8 mouse cellular contexts compared by ENCODE assay signal in genomic region chr10:67311277-67311959, GRCm38 (mm10). TPM values are rescaled to one million over a fixed set of nuclear protein-coding genes. Genes with fewer than 3 reads are reported as not detected.
DNase-seq lines count a peak whose midpoint lies in the region; ATAC-seq lines count a peak whose summit lies in the region.

No protein-coding gene starts in this region.

- H3K4me1 ChIP-seq in kidney, embryonic 16.5 days (ENCODE audit: insufficient read depth, low read length): peaks cover 13% of the 10 kb centered on the region
- H3K4me1 ChIP-seq in liver, embryonic 12.5 days: no peaks in the 10 kb centered on the region

- H3K27me3 ChIP-seq in kidney, embryonic 16.5 days (ENCODE audit: insufficient read depth, low read length): no peaks in the 10 kb centered on the region
- no peaks in the 10 kb centered on the region for H3K27me3 ChIP-seq in liver, embryonic 12.5 days (replicated peaks)

- H3K9ac ChIP-seq in kidney, embryonic 16.5 days (replicated peaks; ENCODE audit: low read length): no peak overlapping the region
- no peak overlapping the region for H3K9ac ChIP-seq in liver, embryonic 12.5 days

- peak overlapping the region; percentile 26; the same call in 1 of the 2 replicates for H3K4me2 ChIP-seq in kidney, embryonic 16.5 days (replicated peaks; ENCODE audit: low read depth, low read length)
- H3K4me2 ChIP-seq in liver, embryonic 12.5 days: no peak overlapping the region

- H3K4me3 ChIP-seq in kidney, embryonic 16.5 days (ENCODE audit: low read length): no peak overlapping the region
- H3K4me3 ChIP-seq in liver, embryonic 12.5 days: no peak overlapping the region

- ATAC-seq in kidney, embryonic 16.5 days (ENCODE audit: low FRiP score, low TSS enrichment): peak; percentile 76; the same call in 1 of the 2 replicates
- ATAC-seq in liver, embryonic 12.5 days: peak; percentile 60; the same call in 1 of the 2 replicates
- no peak for ATAC-seq in activated CD4-positive, CD25-positive, alpha-beta regulatory T cell, adult 4 months

- no peak overlapping the region for H3K27ac ChIP-seq in kidney, embryonic 16.5 days (ENCODE audit: low read length)
- no peak overlapping the region for H3K27ac ChIP-seq in liver, embryonic 12.5 days

- DNase-seq in CD4-positive, CD25-positive, alpha-beta regulatory T cell, adult 2 months (ENCODE audit: low read depth, low spot score): peak; percentile 71
- DNase-seq in R1 (ENCODE audit: low read depth, low spot score): peak; percentile 52
- peak; percentile 81 for DNase-seq in embryo, embryonic 10.5 days (ENCODE audit: low spot score)
- DNase-seq in gastrocnemius, postnatal 36 days: peak; percentile 34 to 45
- DNase-seq in naive thymus-derived CD4-positive, alpha-beta T cell, adult 2 months (ENCODE audit: low read depth): peak; percentile 63

- no peaks in the 10 kb centered on the region for H3K9me3 ChIP-seq in kidney, embryonic 16.5 days (ENCODE audit: low read length)
- no peaks in the 10 kb centered on the region for H3K9me3 ChIP-seq in liver, embryonic 12.5 days (replicated peaks)

- intact Hi-C loops in gastrocnemius, postnatal 36 days (cut with DNase I): loop anchor here (1.0 to 5.0 kb wide), 2 partner anchors 46 to 404 kb away; no protein-coding TSS in a partner anchor

- 14% methylated on average over 9 of the region's 9 CpGs for WGBS in kidney, embryonic 16.5 days
- WGBS in liver, embryonic 12.5 days (ENCODE audit: insufficient replicate concordance): 16% methylated on average over 9 of the region's 9 CpGs

- no peaks in the 10 kb centered on the region for H3K36me3 ChIP-seq in kidney, embryonic 16.5 days (ENCODE audit: insufficient read depth, low read length)
- H3K36me3 ChIP-seq in liver, embryonic 12.5 days: no peaks in the 10 kb centered on the region

RNA-seq across cellular contexts. Expression of gene Nrbf2, which starts 26.3 kb away (rescaled TPM):
- 10 to 100 TPM; 10.4 to 12.4 TPM for total RNA-seq in gastrocnemius, postnatal 36 days (2021)
- 36.4 and 39.0 TPM in 2 replicates for polyA plus RNA-seq in kidney, embryonic 16.5 days (2015; fragmentation: Nextera tagmentation; extraction: Ambion mirVana)
- polyA plus RNA-seq in liver, embryonic 12.5 days (2016; fragmentation: Nextera tagmentation; extraction: Ambion mirVana): 23.6 and 24.2 TPM in 2 replicates
- polyA plus RNA-seq in activated CD4-positive, CD25-positive, alpha-beta regulatory T cell, adult 4 months (2017; shearing (Covaris generic)): 10 to 100 TPM; 29.0 to 29.4 TPM
